Mouse (Mus musculus): ENCODE results near the gene Bclaf3. TPM values are rescaled to one million over a fixed set of nuclear protein-coding genes. Genes with fewer than 3 reads are reported as not detected.

Bclaf3 gene
- total RNA-seq, 2 experiments from 2014 or later, result 7.7 to 9.1 TPM

GRCm38 (mm10) chrX:159626208-159626906 is 99.9 kb downstream of the Bclaf3 start:
- no peak for DNase-seq (ENCODE audit: low spot score in 2 of 2)

GRCm38 (mm10) chrX:159626907-159627587 is 100.6 kb downstream of the Bclaf3 start, which contains the start of gene Sh3kbp1:
Gene Sh3kbp1, plus strand, starts transcription at chrX:159627272.
- DNase-seq (ENCODE audit: low spot score in 2 of 2), result peak; percentile 57 to 70

- peak; percentile 31 to 33 for DNase-seq (ENCODE audit: low spot score in 2 of 2)
Measured at GRCm38 (mm10) chrX:159627588-159628566, 101.4 kb downstream of the Bclaf3 start.

GRCm38 (mm10) chrX:159628629-159629028 is 102.1 kb downstream of the Bclaf3 start:
- DNase-seq (ENCODE audit: low spot score in 2 of 2), result no peak

DNA sequence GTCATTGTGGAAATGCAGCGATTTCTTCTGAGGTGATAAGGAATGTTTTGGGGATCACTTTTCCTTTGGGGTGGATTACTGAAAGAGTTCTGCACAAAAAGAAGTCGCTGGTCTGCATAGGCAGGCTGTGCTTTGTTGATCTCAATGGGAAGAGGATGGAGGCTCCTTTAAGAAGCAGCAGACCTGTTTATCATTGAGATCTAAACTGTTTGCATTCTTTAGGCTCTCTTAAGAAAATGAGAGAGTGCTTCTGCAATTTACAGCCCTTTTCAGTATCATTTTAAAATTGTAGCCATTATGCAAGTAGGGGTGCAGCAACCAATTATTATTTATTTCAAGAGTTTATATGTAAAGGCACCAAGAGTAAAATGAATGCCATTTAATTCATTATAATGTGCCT is 102.7 kb downstream of the Bclaf3 start:
- no peak for DNase-seq (ENCODE audit: low spot score in 2 of 2)

GRCm38 (mm10) chrX:159638500-159639227 is 112.2 kb downstream of the Bclaf3 start:
- no peak for DNase-seq (ENCODE audit: low spot score in 2 of 2)

DNA sequence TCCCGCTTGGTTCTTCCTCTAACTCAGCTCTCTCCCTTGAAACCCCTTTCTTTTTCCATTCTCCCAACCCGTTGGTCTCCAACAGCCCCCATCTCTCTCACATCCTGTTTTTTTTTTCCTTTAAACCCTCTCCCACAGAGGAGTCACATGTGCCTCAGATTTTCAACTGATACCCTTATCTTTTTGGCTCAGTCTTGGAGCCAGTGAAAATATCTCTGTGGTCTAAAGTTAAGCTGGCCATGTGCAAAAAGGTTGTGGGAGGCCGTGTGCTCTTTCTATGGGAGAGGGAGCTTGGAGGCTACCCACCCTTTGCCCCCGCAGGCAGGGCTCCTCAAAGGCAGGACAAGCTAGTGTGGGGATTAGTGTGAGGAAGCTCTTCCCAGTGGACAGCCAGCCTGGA is 113.5 kb downstream of the Bclaf3 start:
- DNase-seq (ENCODE audit: low spot score in 2 of 2), result no peak

Other genes with a start within 250 kb of the Bclaf3 start
- gene Eif1ax, start 154.5 kb upstream of the Bclaf3 start, total RNA-seq (2021), result 10 to 100 TPM; 88.4 to 93.2 TPM
- 1 to 10 TPM; 3.9 to 4.0 TPM for gene Map7d2, start 112.1 kb upstream of the Bclaf3 start, total RNA-seq (2021)
- 10 to 100 TPM; 27.1 to 50.0 TPM for gene Sh3kbp1, start 100.6 kb downstream of the Bclaf3 start, total RNA-seq (2021)